Mouse (Mus musculus) lung, postnatal 0 days (tissue): ENCODE data around the gene Opcml.

Source experiments
- CTCF ChIP-seq: IDR thresholded peaks from 2 replicates; pipeline ENCODE4 v1.5.1; 2016; ENCODE audit warnings: antibody characterized with exemption, mild to moderate bottlenecking
- EP300 ChIP-seq: IDR thresholded peaks from 2 replicates; pipeline ENCODE4 v1.6.1; 2016; ENCODE audit warnings: antibody characterized with exemption, mild to moderate bottlenecking, control low read depth

DNA sequence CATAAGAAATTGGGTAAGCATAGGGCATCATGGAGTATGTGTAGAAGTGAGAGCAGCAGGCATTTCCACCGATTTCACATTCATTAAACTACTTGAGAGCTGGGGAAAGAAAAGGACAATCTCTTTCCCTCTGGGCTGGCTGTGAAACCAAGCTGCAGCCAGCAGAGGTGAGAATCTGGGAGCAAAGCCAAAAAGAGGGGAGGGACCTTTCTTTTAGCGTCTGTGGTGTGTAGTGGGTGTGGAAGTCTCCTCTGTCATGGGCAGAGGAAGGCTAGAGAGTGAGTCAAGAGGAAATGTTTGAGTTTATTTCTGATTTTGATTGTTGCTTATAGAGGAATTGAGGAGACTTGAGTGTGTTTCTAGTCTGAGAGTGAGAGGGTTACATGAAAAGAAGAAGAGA, 172.8 kb downstream of the Opcml start:
- TF ChIP-seq CTCF (no peak), EP300 (no peak)
